In genomic region chr13:28883398-28883797, GRCm38 (mm10) we compare ENCODE assay signal across 9 mouse cellular contexts.
A peak's percentile ranks its signal among the peaks of the same experiment; 100 is the strongest.
DNase-seq lines count a peak whose midpoint lies in the region; ATAC-seq and TF ChIP-seq lines count a peak whose summit lies in the region.
"Had no signal": no experiment of that assay in that cellular context is flagged by ENCODE, and none has a peak within 500 bp of the region (broad histone marks: within the 10 kb centered on the region; RNA-seq: fewer than 3 reads in every experiment).

No protein-coding gene starts in this region.

- H3K4me3 ChIP-seq in lung, postnatal 0 days (ENCODE audit: low read depth, low read length), result peak overlapping the region; percentile 46; the same call in 1 of the 2 replicates
- peak overlapping the region; percentile 71 for H3K4me3 ChIP-seq in limb, embryonic 11.5 days (ENCODE audit: low read depth, low read length)
- H3K4me3 ChIP-seq in stomach, embryonic 15.5 days (replicated peaks), result peak overlapping the region; percentile 56

- H3K36me3 ChIP-seq in lung, postnatal 0 days (ENCODE audit: insufficient read depth, low read length), result no peaks in the 10 kb centered on the region
- H3K36me3 ChIP-seq in limb, embryonic 11.5 days (ENCODE audit: control insufficient read depth, insufficient read depth, low read length), result no peaks in the 10 kb centered on the region
- H3K36me3 ChIP-seq in stomach, embryonic 15.5 days, result no peaks in the 10 kb centered on the region

- no peak for TF ChIP-seq CTCF in lung, postnatal 0 days (IDR thresholded peaks at IDR 0.05)

- no peak overlapping the region for H3K9ac ChIP-seq in lung, postnatal 0 days (replicated peaks; ENCODE audit: low read depth)
- H3K9ac ChIP-seq in limb, embryonic 11.5 days (ENCODE audit: low read length), result no peak overlapping the region
- no peak overlapping the region for H3K9ac ChIP-seq in stomach, embryonic 15.5 days

- H3K27ac ChIP-seq in lung, postnatal 0 days (ENCODE audit: low read length), result no peak overlapping the region
- no peak overlapping the region for H3K27ac ChIP-seq in limb, embryonic 11.5 days (replicated peaks; ENCODE audit: low read depth, low read length)
- H3K27ac ChIP-seq in stomach, embryonic 15.5 days, result no peak overlapping the region

- 31% methylated on average over 8 of the region's 8 CpGs for WGBS in lung, postnatal 0 days
- 39% methylated on average over 8 of the region's 8 CpGs for WGBS in limb, embryonic 11.5 days
- WGBS in stomach, embryonic 15.5 days, result 39% methylated on average over 8 of the region's 8 CpGs

- DNase-seq in embryo, embryonic 11 days, result peak; percentile 33
- DNase-seq in embryo, embryonic 9.5 days (ENCODE audit: extremely low spot score), result no peak
- DNase-seq in lung, postnatal 0 days (ENCODE audit: low spot score), result no peak
- no peak for DNase-seq in lung, postnatal 25 days (ENCODE audit: low spot score)
- no peak for DNase-seq in limb, embryonic 11.5 days (ENCODE audit: low spot score)
- DNase-seq in cerebellum, postnatal 4 days (ENCODE audit: low spot score in 2 of 2), result no peak
- no peak for DNase-seq in adrenal gland, adult 8-10 months
- DNase-seq: cerebellum, postnatal 36 days had no signal

- H3K4me2 ChIP-seq in lung, postnatal 0 days (replicated peaks; ENCODE audit: low read depth, low read length), result peak overlapping the region; percentile 61
- peak overlapping the region; percentile 45 for H3K4me2 ChIP-seq in limb, embryonic 11.5 days (ENCODE audit: low read depth, severe bottlenecking)
- H3K4me2 ChIP-seq in stomach, embryonic 15.5 days, result peak overlapping the region; percentile 79

- no peak for TF ChIP-seq EP300 in lung, postnatal 0 days (IDR thresholded peaks at IDR 0.05)

- ATAC-seq in lung, postnatal 0 days, result no peak
- no peak for ATAC-seq in limb, embryonic 11.5 days (ENCODE audit: insufficient number of reproducible peaks, low FRiP score, low TSS enrichment, low read depth)
- no peak for ATAC-seq in stomach, embryonic 15.5 days (ENCODE audit: insufficient read depth, low FRiP score, low read depth)

- H3K9me3 ChIP-seq in lung, postnatal 0 days (ENCODE audit: low read length), result no peaks in the 10 kb centered on the region
- no peaks in the 10 kb centered on the region for H3K9me3 ChIP-seq in limb, embryonic 11.5 days (ENCODE audit: control insufficient read depth, low read length)
- no peaks in the 10 kb centered on the region for H3K9me3 ChIP-seq in stomach, embryonic 15.5 days

- no peaks in the 10 kb centered on the region for H3K4me1 ChIP-seq in lung, postnatal 0 days (ENCODE audit: insufficient read depth, low read depth, low read length)
- H3K4me1 ChIP-seq in limb, embryonic 11.5 days (ENCODE audit: control insufficient read depth, insufficient read depth, low read length), result 0 out of 2 replicates have a peak, but pooled peaks cover 3% of the 10 kb centered on the region
- H3K4me1 ChIP-seq in stomach, embryonic 15.5 days, result peaks cover 4% of the 10 kb centered on the region; the same call in 1 of the 2 replicates

- H3K27me3 ChIP-seq in lung, postnatal 0 days (replicated peaks; ENCODE audit: insufficient read depth, low read length), result peaks cover 9% of the 10 kb centered on the region; the same call in 1 of the 2 replicates
- H3K27me3 ChIP-seq in limb, embryonic 11.5 days (ENCODE audit: control insufficient read depth, insufficient read depth, low read length), result peaks cover 20% of the 10 kb centered on the region
- H3K27me3 ChIP-seq in stomach, embryonic 15.5 days (replicated peaks), result peaks cover 9% of the 10 kb centered on the region
